In genomic region chr2:119798246-119798927, GRCm38 (mm10) we compare ENCODE assay signal across 8 mouse cellular contexts. TPM values are rescaled to one million over a fixed set of nuclear protein-coding genes. Genes with fewer than 3 reads are reported as not detected.
DNase-seq lines count a peak whose midpoint lies in the region; ATAC-seq lines count a peak whose summit lies in the region.

No protein-coding gene starts in this region.

- H3K27ac ChIP-seq in forebrain, embryonic 13.5 days = no peak overlapping the region
- no peak overlapping the region for H3K27ac ChIP-seq in forebrain, embryonic 12.5 days
- H3K27ac ChIP-seq in embryonic facial prominence, embryonic 11.5 days (replicated peaks; ENCODE audit: low read depth, low read length) = no peak overlapping the region
- no peak overlapping the region for H3K27ac ChIP-seq in limb, embryonic 13.5 days
- no peak overlapping the region for H3K27ac ChIP-seq in midbrain, embryonic 15.5 days

- peaks cover 45% of the 10 kb centered on the region for H3K4me1 ChIP-seq in forebrain, embryonic 13.5 days
- peaks cover 41% of the 10 kb centered on the region for H3K4me1 ChIP-seq in forebrain, embryonic 12.5 days
- peaks cover 4% of the 10 kb centered on the region for H3K4me1 ChIP-seq in embryonic facial prominence, embryonic 11.5 days (ENCODE audit: control insufficient read depth, insufficient read depth, low read length)
- H3K4me1 ChIP-seq in limb, embryonic 13.5 days = peaks cover 34% of the 10 kb centered on the region
- H3K4me1 ChIP-seq in midbrain, embryonic 15.5 days = peaks cover 28% of the 10 kb centered on the region

- H3K4me3 ChIP-seq in forebrain, embryonic 13.5 days = no peak overlapping the region
- no peak overlapping the region for H3K4me3 ChIP-seq in forebrain, embryonic 12.5 days (replicated peaks)
- H3K4me3 ChIP-seq in embryonic facial prominence, embryonic 11.5 days (ENCODE audit: low read depth, low read length) = no peak overlapping the region
- H3K4me3 ChIP-seq in limb, embryonic 13.5 days = peak overlapping the region; percentile 85
- H3K4me3 ChIP-seq in midbrain, embryonic 15.5 days = peak overlapping the region; percentile 89; the same call in 1 of the 2 replicates

- no peak overlapping the region for H3K9ac ChIP-seq in forebrain, embryonic 13.5 days
- no peak overlapping the region for H3K9ac ChIP-seq in forebrain, embryonic 12.5 days
- no peak overlapping the region for H3K9ac ChIP-seq in embryonic facial prominence, embryonic 11.5 days (replicated peaks; ENCODE audit: low read length)
- H3K9ac ChIP-seq in limb, embryonic 13.5 days = no peak overlapping the region
- no peak overlapping the region for H3K9ac ChIP-seq in midbrain, embryonic 15.5 days

- 12% methylated on average over 13 of the region's 13 CpGs for WGBS in forebrain, embryonic 13.5 days
- WGBS in forebrain, embryonic 12.5 days = 14% methylated on average over 13 of the region's 13 CpGs
- WGBS in embryonic facial prominence, embryonic 11.5 days = 11% methylated on average over 13 of the region's 13 CpGs
- WGBS in limb, embryonic 13.5 days = 14% methylated on average over 13 of the region's 13 CpGs
- 11% methylated on average over 13 of the region's 13 CpGs for WGBS in midbrain, embryonic 15.5 days

- ATAC-seq in forebrain, embryonic 13.5 days = no peak
- no peak for ATAC-seq in forebrain, embryonic 12.5 days (ENCODE audit: low FRiP score)
- no peak for ATAC-seq in embryonic facial prominence, embryonic 11.5 days (replicated peaks; ENCODE audit: insufficient number of reproducible peaks, low FRiP score, low TSS enrichment, low read depth)
- ATAC-seq in limb, embryonic 13.5 days (ENCODE audit: low FRiP score, low read depth) = no peak
- ATAC-seq in midbrain, embryonic 15.5 days (replicated peaks) = no peak

- no peaks in the 10 kb centered on the region for H3K9me3 ChIP-seq in forebrain, embryonic 13.5 days (replicated peaks)
- H3K9me3 ChIP-seq in forebrain, embryonic 12.5 days = no peaks in the 10 kb centered on the region
- no peaks in the 10 kb centered on the region for H3K9me3 ChIP-seq in embryonic facial prominence, embryonic 11.5 days (replicated peaks; ENCODE audit: control insufficient read depth, low read length)
- no peaks in the 10 kb centered on the region for H3K9me3 ChIP-seq in limb, embryonic 13.5 days
- no peaks in the 10 kb centered on the region for H3K9me3 ChIP-seq in midbrain, embryonic 15.5 days

- peak; percentile 48 to 49 for DNase-seq in adrenal gland, adult 18-20 months (ENCODE audit: low spot score in 2 of 2)
- DNase-seq in embryonic facial prominence, embryonic 11.5 days (ENCODE audit: low spot score) = peak; percentile 66
- peak; percentile 85 for DNase-seq in heart, postnatal 4 days
- DNase-seq in thymus, postnatal 14 days = peak; percentile 57

- H3K36me3 ChIP-seq in forebrain, embryonic 13.5 days (ENCODE audit: poor library complexity, severe bottlenecking) = no peaks in the 10 kb centered on the region
- H3K36me3 ChIP-seq in forebrain, embryonic 12.5 days (replicated peaks) = no peaks in the 10 kb centered on the region
- no peaks in the 10 kb centered on the region for H3K36me3 ChIP-seq in embryonic facial prominence, embryonic 11.5 days (replicated peaks; ENCODE audit: control insufficient read depth, insufficient read depth, low read depth, low read length)
- H3K36me3 ChIP-seq in limb, embryonic 13.5 days = peaks cover 9% of the 10 kb centered on the region; the same call in 1 of the 2 replicates
- no peaks in the 10 kb centered on the region for H3K36me3 ChIP-seq in midbrain, embryonic 15.5 days (replicated peaks)

- H3K27me3 ChIP-seq in forebrain, embryonic 13.5 days = peaks cover 24% of the 10 kb centered on the region
- H3K27me3 ChIP-seq in forebrain, embryonic 12.5 days = peaks cover 39% of the 10 kb centered on the region
- peaks cover 2% of the 10 kb centered on the region; the same call in 1 of the 2 replicates for H3K27me3 ChIP-seq in embryonic facial prominence, embryonic 11.5 days (ENCODE audit: control insufficient read depth, insufficient read depth, low read length)
- H3K27me3 ChIP-seq in limb, embryonic 13.5 days = peaks cover 21% of the 10 kb centered on the region
- peaks cover 19% of the 10 kb centered on the region for H3K27me3 ChIP-seq in midbrain, embryonic 15.5 days (replicated peaks)

- H3K4me2 ChIP-seq in forebrain, embryonic 13.5 days = peak overlapping the region; percentile 98
- no peak overlapping the region for H3K4me2 ChIP-seq in forebrain, embryonic 12.5 days
- H3K4me2 ChIP-seq in embryonic facial prominence, embryonic 11.5 days (ENCODE audit: low read depth, low read length) = no peak overlapping the region
- peak overlapping the region; percentile 87 for H3K4me2 ChIP-seq in limb, embryonic 13.5 days (replicated peaks)
- peak overlapping the region; percentile 96; the same call in 1 of the 2 replicates for H3K4me2 ChIP-seq in midbrain, embryonic 15.5 days

RNA-seq across cellular contexts. Expression of gene Tyro3, which starts 0.9 kb away (rescaled TPM):
- polyA plus RNA-seq in forebrain, embryonic 13.5 days (2015; fragmentation: Nextera tagmentation; extraction: Ambion mirVana) = 17.1 and 18.7 TPM in 2 replicates
- 27.7 and 28.2 TPM in 2 replicates for polyA plus RNA-seq in forebrain, embryonic 12.5 days (2016; fragmentation: Nextera tagmentation; extraction: Ambion mirVana)
- 1 to 10 TPM; 2.5 to 3.5 TPM for total RNA-seq in adrenal gland, adult 18-20 months (2021)
- 16.3 and 21.0 TPM in 2 replicates for polyA plus RNA-seq in embryonic facial prominence, embryonic 11.5 days (2014; fragmentation: Nextera tagmentation; extraction: Ambion mirVana)
- 1 to 10 TPM; 9.5 to 9.7 TPM for total RNA-seq in heart, postnatal 4 days (2021)
- 29.6 and 32.3 TPM in 2 replicates for polyA plus RNA-seq in limb, embryonic 13.5 days (2015; fragmentation: Nextera tagmentation; extraction: Ambion mirVana)
- 20.3 and 22.2 TPM in 2 replicates for polyA plus RNA-seq in midbrain, embryonic 15.5 days (2015; fragmentation: Nextera tagmentation; extraction: Ambion mirVana)

RNA-seq across cellular contexts. Expression of gene Rpap1, which starts 11.1 kb away (rescaled TPM):
- 22.7 and 27.5 TPM in 2 replicates for polyA plus RNA-seq in forebrain, embryonic 13.5 days (2015; fragmentation: Nextera tagmentation; extraction: Ambion mirVana)
- 32.8 and 33.4 TPM in 2 replicates for polyA plus RNA-seq in forebrain, embryonic 12.5 days (2016; fragmentation: Nextera tagmentation; extraction: Ambion mirVana)
- total RNA-seq in adrenal gland, adult 18-20 months (2021) = 10 to 100 TPM; 12.5 to 14.4 TPM
- 17.5 and 20.0 TPM in 2 replicates for polyA plus RNA-seq in embryonic facial prominence, embryonic 11.5 days (2014; fragmentation: Nextera tagmentation; extraction: Ambion mirVana)
- total RNA-seq in heart, postnatal 4 days (2021) = 10 to 100 TPM; 16.1 to 18.7 TPM
- polyA plus RNA-seq in limb, embryonic 13.5 days (2015; fragmentation: Nextera tagmentation; extraction: Ambion mirVana) = 28.5 and 30.2 TPM in 2 replicates
- 21.3 and 21.6 TPM in 2 replicates for polyA plus RNA-seq in midbrain, embryonic 15.5 days (2015; fragmentation: Nextera tagmentation; extraction: Ambion mirVana)

RNA-seq across cellular contexts. Expression of gene Ltk, which starts 38.2 kb away (rescaled TPM):
- polyA plus RNA-seq in forebrain, embryonic 13.5 days (2015; fragmentation: Nextera tagmentation; extraction: Ambion mirVana) = 0.13 and 0.14 TPM in 2 replicates
- 0.12 TPM in 1 of 2 replicates, not detected in the other for polyA plus RNA-seq in forebrain, embryonic 12.5 days (2016; fragmentation: Nextera tagmentation; extraction: Ambion mirVana)
- total RNA-seq in adrenal gland, adult 18-20 months (2021) = 1 to 10 TPM in 1 of 2 experiments, under 1 TPM in 1; 0.99 to 1.1 TPM
- polyA plus RNA-seq in embryonic facial prominence, embryonic 11.5 days (2014; fragmentation: Nextera tagmentation; extraction: Ambion mirVana) = not detected in 2 replicates
- total RNA-seq in heart, postnatal 4 days (2021) = under 1 TPM in 1 of 2 experiments, not detected in 1; 0.16 TPM
- not detected in 2 replicates for polyA plus RNA-seq in limb, embryonic 13.5 days (2015; fragmentation: Nextera tagmentation; extraction: Ambion mirVana)
- polyA plus RNA-seq in midbrain, embryonic 15.5 days (2015; fragmentation: Nextera tagmentation; extraction: Ambion mirVana) = 2.2 and 3.5 TPM in 2 replicates

RNA-seq across cellular contexts. Expression of gene Itpka, which starts 56.2 kb away (rescaled TPM):
- 0.62 and 0.65 TPM in 2 replicates for polyA plus RNA-seq in forebrain, embryonic 13.5 days (2015; fragmentation: Nextera tagmentation; extraction: Ambion mirVana)
- polyA plus RNA-seq in forebrain, embryonic 12.5 days (2016; fragmentation: Nextera tagmentation; extraction: Ambion mirVana) = 0.85 and 1.0 TPM in 2 replicates
- 1 to 10 TPM; 2.1 to 4.0 TPM for total RNA-seq in adrenal gland, adult 18-20 months (2021)
- polyA plus RNA-seq in embryonic facial prominence, embryonic 11.5 days (2014; fragmentation: Nextera tagmentation; extraction: Ambion mirVana) = 1.2 TPM in 2 replicates
- total RNA-seq in heart, postnatal 4 days (2021) = 1 to 10 TPM; 1.5 to 1.7 TPM
- polyA plus RNA-seq in limb, embryonic 13.5 days (2015; fragmentation: Nextera tagmentation; extraction: Ambion mirVana) = 0.33 and 0.59 TPM in 2 replicates
- polyA plus RNA-seq in midbrain, embryonic 15.5 days (2015; fragmentation: Nextera tagmentation; extraction: Ambion mirVana) = 0.11 and 0.18 TPM in 2 replicates

Comparison
In these comparisons a context has a peak if more than half of its experiments do, and no peak if none do; other contexts are left out.
1. H3K4me2 ChIP-seq: peak in forebrain, embryonic 13.5 days (single experiment), limb, embryonic 13.5 days (single experiment) and midbrain, embryonic 15.5 days (single experiment); none in forebrain, embryonic 12.5 days (single experiment) and embryonic facial prominence, embryonic 11.5 days (single experiment).
2. H3K4me3 ChIP-seq: peak in limb, embryonic 13.5 days (single experiment) and midbrain, embryonic 15.5 days (single experiment); none in forebrain, embryonic 13.5 days (single experiment), forebrain, embryonic 12.5 days (single experiment) and embryonic facial prominence, embryonic 11.5 days (single experiment).
3. Peak in every context shown above with its lines, with median percentiles within 50 percentile points of each other: DNase-seq.